Mouse (Mus musculus): Measurements from ENCODE around the gene Lrsam1. TPM values are rescaled to one million over a fixed set of nuclear protein-coding genes. Genes with fewer than 3 reads are reported as not detected.
A peak's percentile ranks its signal among the peaks of the same experiment; 100 is the strongest.

Gene Lrsam1
- polyA plus RNA-seq, 1 experiment from 2014 or later, result 4.3 TPM

- no peaks in the 10 kb centered on the region for H3K27me3 ChIP-seq (replicated peaks; ENCODE audit: control insufficient read depth, insufficient read depth, low read length)
- 73% methylated on average over 5 of the region's 5 CpGs for WGBS
- H3K4me1 ChIP-seq (replicated peaks; ENCODE audit: control insufficient read depth, insufficient read depth, low read length), result no peaks in the 10 kb centered on the region
- H3K4me2 ChIP-seq (replicated peaks; ENCODE audit: low read depth), result no peak overlapping the region
- ATAC-seq, result no peak
- peak; percentile 73 for TF ChIP-seq CTCF (IDR thresholded peaks at IDR 0.05; ENCODE audit: low read depth)
- no peak overlapping the region for H3K27ac ChIP-seq (ENCODE audit: low read depth, low read length)
- H3K4me3 ChIP-seq (ENCODE audit: low read depth, low read length), result no peak overlapping the region
- H3K9ac ChIP-seq (ENCODE audit: low read depth, low read length), result no peak overlapping the region
- peaks cover 34% of the 10 kb centered on the region for H3K36me3 ChIP-seq (ENCODE audit: control insufficient read depth, insufficient read depth)
- H3K9me3 ChIP-seq (ENCODE audit: control insufficient read depth), result no peaks in the 10 kb centered on the region
These were observed 22.0 kb downstream of the Lrsam1 start for GRCm38 (mm10) chr2:32939418-32939817.

DNA sequence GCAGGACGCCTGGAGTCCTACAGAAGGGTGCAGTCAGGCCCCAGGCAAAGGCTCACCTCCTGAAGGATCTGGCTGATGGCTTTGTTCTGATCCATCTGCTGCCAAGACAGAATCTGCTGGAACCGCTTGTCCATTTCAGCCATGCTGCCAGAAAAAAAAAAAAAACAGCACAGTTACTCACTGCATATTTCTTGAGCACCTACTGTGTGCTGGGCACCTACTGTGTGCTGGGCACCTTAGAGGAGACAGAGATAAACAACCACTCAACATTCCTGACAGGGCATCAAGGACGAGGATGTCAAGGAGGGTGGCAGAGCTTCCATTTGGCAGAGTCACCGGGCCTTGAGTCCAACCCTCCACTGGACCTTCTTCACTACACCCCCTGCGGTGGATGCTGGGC lies 22.7 kb downstream of the Lrsam1 start:
- ATAC-seq, result no peak
- H3K9ac ChIP-seq (ENCODE audit: low read depth, low read length), result no peak overlapping the region
- peaks cover 38% of the 10 kb centered on the region for H3K36me3 ChIP-seq (ENCODE audit: control insufficient read depth, insufficient read depth)
- no peak overlapping the region for H3K4me3 ChIP-seq (ENCODE audit: low read depth, low read length)
- TF ChIP-seq CTCF (IDR thresholded peaks at IDR 0.05; ENCODE audit: low read depth), result no peak
- WGBS, result 89% methylated on average over 5 of the region's 5 CpGs
- no peaks in the 10 kb centered on the region for H3K27me3 ChIP-seq (replicated peaks; ENCODE audit: control insufficient read depth, insufficient read depth, low read length)
- no peak overlapping the region for H3K4me2 ChIP-seq (replicated peaks; ENCODE audit: low read depth)
- H3K4me1 ChIP-seq (replicated peaks; ENCODE audit: control insufficient read depth, insufficient read depth, low read length), result no peaks in the 10 kb centered on the region
- no peaks in the 10 kb centered on the region for H3K9me3 ChIP-seq (ENCODE audit: control insufficient read depth)
- H3K27ac ChIP-seq (ENCODE audit: low read depth, low read length), result no peak overlapping the region

DNA sequence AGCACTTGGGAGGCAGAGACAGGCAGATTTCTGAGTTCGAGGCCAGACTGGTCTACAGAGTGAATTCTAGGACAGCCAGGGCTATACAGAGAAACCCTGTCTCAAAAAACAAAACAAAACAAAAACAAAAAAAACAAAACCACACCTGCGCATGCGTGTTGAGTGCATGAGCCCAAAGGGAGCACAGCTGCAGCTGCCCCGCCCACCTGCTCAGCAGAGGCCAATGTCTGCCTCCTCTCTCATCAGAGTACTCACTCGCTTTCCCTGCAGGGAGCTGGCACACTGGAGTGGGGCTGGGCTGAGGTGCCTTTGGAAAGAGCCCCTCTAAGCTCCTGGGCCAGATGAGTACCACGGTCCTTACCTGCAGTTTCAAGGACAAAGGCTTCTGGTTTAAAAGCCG lies 29.7 kb downstream of the Lrsam1 start:
- H3K36me3 ChIP-seq (ENCODE audit: control insufficient read depth, insufficient read depth), result peaks cover 32% of the 10 kb centered on the region
- H3K9me3 ChIP-seq (ENCODE audit: control insufficient read depth), result no peaks in the 10 kb centered on the region
- no peak overlapping the region for H3K9ac ChIP-seq (ENCODE audit: low read depth, low read length)
- no peak overlapping the region for H3K4me3 ChIP-seq (ENCODE audit: low read depth, low read length)
- no peak for TF ChIP-seq CTCF (IDR thresholded peaks at IDR 0.05; ENCODE audit: low read depth)
- H3K4me2 ChIP-seq (replicated peaks; ENCODE audit: low read depth), result no peak overlapping the region
- WGBS, result 72% methylated on average over 7 of the region's 7 CpGs
- no peaks in the 10 kb centered on the region for H3K4me1 ChIP-seq (replicated peaks; ENCODE audit: control insufficient read depth, insufficient read depth, low read length)
- no peak for ATAC-seq
- H3K27ac ChIP-seq (ENCODE audit: low read depth, low read length), result no peak overlapping the region
- no peaks in the 10 kb centered on the region for H3K27me3 ChIP-seq (replicated peaks; ENCODE audit: control insufficient read depth, insufficient read depth, low read length)

GRCm38 (mm10) chr2:32928947-32929829 lies 32.2 kb downstream of the Lrsam1 start:
- Histone ChIP-seq H3K4me3 (ENCODE audit: low read depth, low read length) (no peak overlapping the region), H3K27me3 (replicated peaks; ENCODE audit: control insufficient read depth, insufficient read depth, low read length) (no peaks in the 10 kb centered on the region), H3K27ac (ENCODE audit: low read depth, low read length) (no peak overlapping the region), H3K4me1 (replicated peaks; ENCODE audit: control insufficient read depth, insufficient read depth, low read length) (no peaks in the 10 kb centered on the region), H3K9me3 (ENCODE audit: control insufficient read depth) (no peaks in the 10 kb centered on the region), H3K9ac (ENCODE audit: low read depth, low read length) (no peak overlapping the region), H3K36me3 (ENCODE audit: control insufficient read depth, insufficient read depth) (peaks cover 37% of the 10 kb centered on the region), H3K4me2 (replicated peaks; ENCODE audit: low read depth) (no peak overlapping the region)
- 84% methylated on average over 19 of the region's 19 CpGs for WGBS
- ATAC-seq, result no peak
- no peak for TF ChIP-seq CTCF (IDR thresholded peaks at IDR 0.05; ENCODE audit: low read depth)

DNA sequence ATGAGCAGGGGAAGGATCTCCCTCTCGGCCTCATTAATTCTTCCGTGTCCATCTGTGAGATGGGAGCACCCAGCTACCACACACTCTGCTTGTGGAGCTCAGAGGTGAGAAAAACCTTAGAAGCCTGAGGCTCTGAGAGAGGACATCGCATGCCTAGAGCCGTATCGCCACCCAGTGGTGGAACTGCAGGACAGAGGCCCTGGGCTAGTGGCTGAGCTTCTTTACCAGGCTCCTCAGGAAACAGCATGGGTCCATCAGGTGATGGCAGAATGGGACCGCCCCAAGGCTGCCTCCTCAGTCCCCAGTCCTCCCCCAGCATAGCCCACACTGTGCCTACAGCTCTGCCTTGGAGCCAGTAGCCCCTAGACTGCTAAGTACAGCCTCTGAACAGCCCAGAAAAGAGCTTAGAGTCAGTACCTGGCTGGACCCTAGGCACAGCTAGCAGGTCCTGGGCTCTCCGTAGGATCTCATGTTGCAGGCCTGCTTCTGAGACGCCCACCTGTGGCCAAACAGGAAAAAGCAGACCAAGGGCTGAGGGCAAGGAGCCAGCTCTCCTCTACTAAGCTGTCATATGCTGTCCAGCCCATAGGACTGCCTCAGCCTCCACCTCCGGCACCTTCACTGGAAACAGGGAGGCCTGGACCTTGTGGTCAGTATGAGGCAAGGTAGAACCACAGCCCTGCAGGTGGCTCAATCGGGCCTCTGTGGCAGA lies 33.0 kb downstream of the Lrsam1 start:
- Histone ChIP-seq H3K36me3 (ENCODE audit: control insufficient read depth, insufficient read depth) (peaks cover 40% of the 10 kb centered on the region), H3K27ac (ENCODE audit: low read depth, low read length) (no peak overlapping the region), H3K27me3 (replicated peaks; ENCODE audit: control insufficient read depth, insufficient read depth, low read length) (no peaks in the 10 kb centered on the region), H3K4me2 (replicated peaks; ENCODE audit: low read depth) (no peak overlapping the region), H3K9me3 (ENCODE audit: control insufficient read depth) (no peaks in the 10 kb centered on the region), H3K4me1 (replicated peaks; ENCODE audit: control insufficient read depth, insufficient read depth, low read length) (no peaks in the 10 kb centered on the region), H3K9ac (ENCODE audit: low read depth, low read length) (no peak overlapping the region), H3K4me3 (ENCODE audit: low read depth, low read length) (no peak overlapping the region)
- peak; percentile 91 for TF ChIP-seq CTCF (IDR thresholded peaks at IDR 0.05; ENCODE audit: low read depth)
- 32% methylated on average over 10 of the region's 10 CpGs for WGBS
- peak; percentile 52; the same call in 1 of the 2 replicates for ATAC-seq

- H3K4me1 ChIP-seq (replicated peaks; ENCODE audit: control insufficient read depth, insufficient read depth, low read length), result no peaks in the 10 kb centered on the region
- H3K9me3 ChIP-seq (ENCODE audit: control insufficient read depth), result no peaks in the 10 kb centered on the region
- ATAC-seq, result no peak
- H3K9ac ChIP-seq (ENCODE audit: low read depth, low read length), result no peak overlapping the region
- no peaks in the 10 kb centered on the region for H3K27me3 ChIP-seq (replicated peaks; ENCODE audit: control insufficient read depth, insufficient read depth, low read length)
- 66% methylated on average over 15 of the region's 15 CpGs for WGBS
- no peak overlapping the region for H3K4me2 ChIP-seq (replicated peaks; ENCODE audit: low read depth)
- TF ChIP-seq CTCF (IDR thresholded peaks at IDR 0.05; ENCODE audit: low read depth), result no peak
- peaks cover 40% of the 10 kb centered on the region for H3K36me3 ChIP-seq (ENCODE audit: control insufficient read depth, insufficient read depth)
- H3K27ac ChIP-seq (ENCODE audit: low read depth, low read length), result no peak overlapping the region
- no peak overlapping the region for H3K4me3 ChIP-seq (ENCODE audit: low read depth, low read length)
These were observed 33.7 kb downstream of the Lrsam1 start for GRCm38 (mm10) chr2:32927624-32928234.

Measured in intestine, postnatal 0 days (tissue).